Mouse (Mus musculus) MEL (cell line): Measurements from ENCODE around the gene Atp8a1. TPM values are rescaled to one million over a fixed set of nuclear protein-coding genes. Genes with fewer than 3 reads are reported as not detected.

ENCODE experiments used
- DNase-seq: peaks from one replicate; pipeline ENCODE4 v3.0.0; 2011; ENCODE audit warnings: low read depth, low spot score
- H3K27ac ChIP-seq: 2 replicates; pipeline ENCODE4 v1.5.1; 2012; ENCODE audit warnings: low read depth, mild to moderate bottlenecking, control low read depth, low read length, moderate library complexity; ENCODE audit not compliant: control insufficient read depth
- H3K27me3 ChIP-seq, 2 experiments: fragments of 150-350 bp in 1 of 2; sonication (generic) in 1 of 2; 2 replicates each; pipeline ENCODE4 v1.6.1; 2012; ENCODE audit warnings: low read length in 2 of 2, mild to moderate bottlenecking in 2 of 2, improper control_type of control experiment in 1 of 2, moderate library complexity in 1 of 2; ENCODE audit not compliant: insufficient read depth in 2 of 2, control insufficient read depth in 1 of 2
- H3K36me3 ChIP-seq, 2 experiments: 2 replicates each; pipeline ENCODE4 v1.6.1; 2012 to 2014; ENCODE audit warnings: low read length in 2 of 2, improper control_type of control experiment in 1 of 2, inconsistent platforms in 1 of 2, mild to moderate bottlenecking in 1 of 2; ENCODE audit not compliant: insufficient read depth in 2 of 2, control insufficient read depth in 1 of 2
- H3K4me1 ChIP-seq, 2 experiments: fragments of 150-350 bp in 1 of 2; sonication (generic) in 1 of 2; 2 replicates each; pipeline ENCODE4 v1.6.1; 2012; ENCODE audit warnings: low read length in 2 of 2, improper control_type of control experiment in 1 of 2, mild to moderate bottlenecking in 1 of 2; ENCODE audit not compliant: insufficient read depth in 2 of 2, control insufficient read depth in 1 of 2
- H3K4me3 ChIP-seq, 2 experiments: fragments of 150-350 bp in 1 of 2; sonication (generic) in 1 of 2; 2 replicates each; pipeline ENCODE4 v1.5.1; 2012; ENCODE audit warnings: low read depth in 2 of 2, low read length in 2 of 2, mild to moderate bottlenecking in 2 of 2, moderate library complexity in 2 of 2, control low read depth in 1 of 2, improper control_type of control experiment in 1 of 2; ENCODE audit not compliant: control insufficient read depth in 1 of 2, insufficient read depth in 1 of 2
- H3K79me2 ChIP-seq: 2 replicates; pipeline ENCODE4 v1.6.1; 2012; ENCODE audit warnings: mild to moderate bottlenecking, low read length, moderate library complexity; ENCODE audit not compliant: control insufficient read depth, poor library complexity, insufficient read depth
- H3K9ac ChIP-seq: 2 replicates; pipeline ENCODE4 v1.6.1; 2012; ENCODE audit warnings: low read depth, mild to moderate bottlenecking, control low read depth, low read length, moderate library complexity; ENCODE audit not compliant: control insufficient read depth, poor library complexity, severe bottlenecking
- H3K9me3 ChIP-seq: fragments of 150-350 bp; sonication (generic); replicated peaks from 2 replicates; pipeline ENCODE4 v1.6.1; 2012; ENCODE audit warnings: mild to moderate bottlenecking, low read length, improper control_type of control experiment, moderate library complexity; ENCODE audit not compliant: insufficient read depth
- BHLHE40 ChIP-seq: IDR thresholded peaks from 2 replicates; pipeline ENCODE4 v1.6.1; 2012; ENCODE audit warnings: low read depth, mild to moderate bottlenecking, inconsistent platforms, low read length, improper control_type of control experiment, borderline replicate concordance
- CHD1 ChIP-seq: IDR thresholded peaks from 2 replicates; pipeline ENCODE4 v1.6.1; 2012; ENCODE audit warnings: low read depth, mild to moderate bottlenecking, inconsistent platforms, low read length, improper control_type of control experiment
- CTCF ChIP-seq, 3 experiments: IDR thresholded peaks in 2 of 3; conservative IDR thresholded peaks in 1 of 3; 2 replicates each; pipeline ENCODE4 v1.5.1; 2011 to 2012; ENCODE audit warnings: low read length in 3 of 3, low read depth in 2 of 3, mild to moderate bottlenecking in 2 of 3, improper control_type of control experiment in 1 of 3, inconsistent platforms in 1 of 3, mixed read lengths in 1 of 3, moderate library complexity in 1 of 3; ENCODE audit not compliant: control insufficient read depth in 1 of 3, insufficient read depth in 1 of 3, poor library complexity in 1 of 3, severe bottlenecking in 1 of 3
- E2F4 ChIP-seq: IDR thresholded peaks from 2 replicates; pipeline ENCODE4 v1.6.1; 2011; ENCODE audit warnings: low read depth, low read length, improper control_type of control experiment, borderline replicate concordance
- ELF1 ChIP-seq: IDR thresholded peaks from 2 replicates; pipeline ENCODE4 v1.6.1; 2014; ENCODE audit warnings: low read depth, mild to moderate bottlenecking, inconsistent platforms, low read length, improper control_type of control experiment, moderate library complexity
- ETS1 ChIP-seq: IDR thresholded peaks from 2 replicates; pipeline ENCODE4 v1.6.1; 2012; ENCODE audit warnings: low read depth, mild to moderate bottlenecking, inconsistent platforms, low read length, improper control_type of control experiment, moderate library complexity
- JUND ChIP-seq: IDR thresholded peaks from 2 replicates; pipeline ENCODE4 v1.6.1; 2011; ENCODE audit warnings: low read depth, mild to moderate bottlenecking, improper control_type of control experiment, low read length
- KAT2A ChIP-seq: conservative IDR thresholded peaks from 2 replicates; pipeline ENCODE4 v1.6.1; 2012; ENCODE audit warnings: low read depth, low read length, improper control_type of control experiment, inconsistent platforms
- MAFK ChIP-seq: IDR thresholded peaks from 2 replicates; pipeline ENCODE4 v1.6.1; 2011; ENCODE audit warnings: low read depth, mild to moderate bottlenecking, low read length, improper control_type of control experiment, borderline replicate concordance
- MYB ChIP-seq: IDR thresholded peaks from 2 replicates; pipeline ENCODE4 v1.6.1; 2011; ENCODE audit warnings: mild to moderate bottlenecking, low read depth, low read length, improper control_type of control experiment
- MYC ChIP-seq: IDR thresholded peaks from 2 replicates; pipeline ENCODE4 v1.6.1; 2011; ENCODE audit warnings: low read depth, mild to moderate bottlenecking, low read length, improper control_type of control experiment, moderate library complexity
- NELFE ChIP-seq: IDR thresholded peaks from 2 replicates; pipeline ENCODE4 v1.6.1; 2011; ENCODE audit warnings: low read depth, low read length, improper control_type of control experiment
- NRF1 ChIP-seq: IDR thresholded peaks from 2 replicates; pipeline ENCODE4 v1.6.1; 2014; ENCODE audit warnings: low read depth, mild to moderate bottlenecking, inconsistent platforms, low read length, improper control_type of control experiment, moderate library complexity; ENCODE audit not compliant: poor library complexity, insufficient read depth, severe bottlenecking
- POLR2AphosphoS2 ChIP-seq: IDR thresholded peaks from 2 replicates; pipeline ENCODE4 v1.6.1; 2011; ENCODE audit warnings: low read length, improper control_type of control experiment
- POLR2AphosphoS5 ChIP-seq: IDR thresholded peaks from 2 replicates; pipeline ENCODE4 v1.6.1; 2012; ENCODE audit warnings: low read depth, borderline replicate concordance, mild to moderate bottlenecking, inconsistent platforms, low read length, moderate library complexity, mixed read lengths
- RAD21 ChIP-seq: IDR thresholded peaks from 2 replicates; pipeline ENCODE4 v1.6.1; 2011; ENCODE audit warnings: mild to moderate bottlenecking, low read depth, low read length, improper control_type of control experiment
- SIN3A ChIP-seq: IDR thresholded peaks from 2 replicates; pipeline ENCODE4 v1.6.1; 2012; ENCODE audit warnings: low read length, improper control_type of control experiment, inconsistent platforms
- SMC3 ChIP-seq: IDR thresholded peaks from 2 replicates; pipeline ENCODE4 v1.6.1; 2011; ENCODE audit warnings: low read depth, low read length, improper control_type of control experiment
- TBP ChIP-seq: IDR thresholded peaks from 2 replicates; pipeline ENCODE4 v1.8.0; 2011; ENCODE audit warnings: low read depth, low read length, improper control_type of control experiment
- USF1 ChIP-seq: IDR thresholded peaks from 2 replicates; pipeline ENCODE4 v1.6.1; 2014; ENCODE audit warnings: low read depth, mild to moderate bottlenecking, inconsistent platforms, low read length, improper control_type of control experiment, moderate library complexity
- ZMIZ1 ChIP-seq: IDR thresholded peaks from 2 replicates; pipeline ENCODE4 v1.6.1; 2012; ENCODE audit warnings: low read depth, mild to moderate bottlenecking, inconsistent platforms, low read length, improper control_type of control experiment, moderate library complexity
- ZNF384 ChIP-seq: IDR thresholded peaks from 2 replicates; pipeline ENCODE4 v1.6.1; 2012; ENCODE audit warnings: low read depth, mild to moderate bottlenecking, inconsistent platforms, low read length, improper control_type of control experiment
- polyA plus RNA-seq, 2 experiments: library from polyadenylated mRNA; stranded (reverse) in 1 of 2; unstranded in 1 of 2; fragments of >175 nt in 1 of 2; fragments of >200 nt in 1 of 2; gene quantifications; 2 replicates each; pipeline versions ENCODE4 v1.2.1 to v1.2.4; 2012; ENCODE audit warnings: low replicate concordance in 2 of 2, low read depth in 1 of 2; ENCODE audit not compliant: insufficient read length in 2 of 2, insufficient read depth in 1 of 2, missing spikeins in 1 of 2
- total RNA-seq: library from RNA; depleted of rRNA; stranded (reverse); fragments of 300-350 nt; gene quantifications from 2 replicates; pipeline ENCODE4 v1.2.3, GENCODE M21; 2012

The Atp8a1 gene
- total and polyA plus RNA-seq, 3 experiments: 18.2 to 22.1 TPM; not detected in 1

DNA sequence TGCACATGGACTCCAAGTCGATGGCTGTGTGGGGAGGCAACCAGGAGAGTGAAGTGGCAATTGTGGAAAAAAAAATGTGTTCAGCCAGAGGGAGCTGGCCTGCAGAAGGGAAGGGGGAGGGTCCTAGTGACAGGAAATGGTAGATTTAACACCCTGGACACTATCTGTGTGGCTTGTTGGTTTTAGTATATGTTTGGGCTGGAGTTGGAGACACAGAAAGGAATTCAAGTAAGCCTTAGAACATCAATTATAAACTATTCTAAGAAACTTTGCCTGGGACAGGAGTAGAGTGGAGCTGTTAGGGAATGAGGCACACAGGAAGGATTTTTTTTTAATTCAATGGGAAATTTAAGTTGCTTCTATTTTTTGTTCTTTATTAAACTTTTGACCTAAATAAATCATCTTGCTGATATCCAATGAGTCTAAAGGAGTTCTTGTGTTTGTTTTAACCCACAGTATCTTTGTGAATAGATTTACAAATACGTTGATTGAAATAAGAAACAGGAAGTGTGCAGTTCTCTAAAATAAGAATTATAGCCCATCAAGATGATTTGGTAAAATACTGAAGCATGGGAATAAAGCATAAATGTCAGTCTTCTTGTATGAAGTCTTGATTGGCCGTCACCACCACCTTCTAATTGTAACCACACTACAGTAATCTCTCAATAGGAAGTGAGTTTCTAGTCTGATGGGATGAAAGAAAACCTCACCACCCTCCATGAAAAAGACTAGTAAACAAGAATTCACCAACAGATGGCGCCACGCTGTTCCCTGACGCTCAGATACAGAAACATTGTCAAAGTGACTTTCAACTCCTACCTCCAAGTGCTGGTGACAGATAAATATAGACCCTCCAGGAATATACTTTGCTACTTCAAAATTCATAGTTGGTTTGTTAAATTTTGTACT is 267.3 kb downstream of the Atp8a1 start:
- Histone ChIP-seq H3K36me3 (no peaks in the 10 kb centered on the region), H3K4me3 (no peak overlapping the region), H3K4me1 (no peaks in the 10 kb centered on the region), H3K79me2 (no peaks in the 10 kb centered on the region), H3K27ac (no peak overlapping the region), H3K9ac (no peak overlapping the region), H3K27me3 (no peaks in the 10 kb centered on the region), H3K9me3 (no peaks in the 10 kb centered on the region)
- peak; percentile 32 for DNase-seq
- TF ChIP-seq CHD1: no peak
- peak in 2 of 3 experiments; percentile 30 to 47; a peak in 4 of 6 replicates for TF ChIP-seq CTCF (IDR thresholded peaks at IDR 0.05 in 2 of 3, conservative IDR thresholded peaks at IDR 0.05 in 1 of 3; ENCODE audit: control insufficient read depth in 1 of 3, insufficient read depth in 1 of 3, low read depth in 2 of 3, low read length in 3 of 3, poor library complexity in 1 of 3, severe bottlenecking in 1 of 3)
- TF ChIP-seq SMC3: peak; percentile 51
- no peak for TF ChIP-seq JUND
- no peak for TF ChIP-seq TBP
- peak; percentile 24; the same call in 1 of the 2 replicates for TF ChIP-seq RAD21

- DNase-seq: no peak
- no peak overlapping the region for H3K27ac ChIP-seq
Observed at GRCm38 (mm10) chr5:67575705-67576104, 271.5 kb downstream of the Atp8a1 start.

DNA sequence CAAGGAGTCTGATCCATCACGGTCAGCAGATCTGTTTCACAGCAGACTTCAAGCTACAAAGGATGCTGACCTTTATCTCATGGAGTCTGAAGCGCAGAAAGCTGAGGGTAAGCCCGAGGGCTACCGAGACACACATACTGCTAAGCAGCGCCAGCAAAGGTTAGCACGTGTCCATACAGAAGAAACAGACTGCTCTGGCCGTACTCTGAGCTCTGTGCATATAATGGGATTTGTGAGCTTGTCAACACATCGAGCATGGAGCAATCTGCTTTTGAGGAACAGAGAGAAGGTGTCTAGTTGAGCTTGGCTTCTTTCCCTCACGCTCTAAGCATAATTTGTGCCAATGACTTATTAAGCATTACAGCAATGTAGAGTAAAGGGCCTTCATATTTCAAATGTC is 273.2 kb downstream of the Atp8a1 start:
- Histone ChIP-seq H3K9ac (no peak overlapping the region), H3K27me3 (no peaks in the 10 kb centered on the region), H3K27ac (no peak overlapping the region), H3K36me3 (no peaks in the 10 kb centered on the region), H3K4me3 (no peak overlapping the region), H3K9me3 (no peaks in the 10 kb centered on the region), H3K4me1 (no peaks in the 10 kb centered on the region), H3K79me2 (no peaks in the 10 kb centered on the region)
- TF ChIP-seq POLR2AphosphoS2: no peak
- no peak for TF ChIP-seq SMC3
- no peak for TF ChIP-seq USF1
- TF ChIP-seq ZNF384: no peak
- TF ChIP-seq E2F4: no peak
- TF ChIP-seq NELFE: no peak
- TF ChIP-seq ELF1: no peak
- TF ChIP-seq KAT2A: no peak
- no peak for TF ChIP-seq NRF1
- TF ChIP-seq ETS1: no peak
- TF ChIP-seq ZMIZ1: no peak
- TF ChIP-seq MYB: no peak
- TF ChIP-seq BHLHE40: no peak
- DNase-seq: no peak

More at GRCm38 (mm10) chr5:67575705-67576104, 271.5 kb downstream of the Atp8a1 start:
- H3K79me2 ChIP-seq: no peaks in the 10 kb centered on the region
- H3K36me3 ChIP-seq: no peaks in the 10 kb centered on the region
- no peaks in the 10 kb centered on the region for H3K4me1 ChIP-seq
- no peak overlapping the region for H3K9ac ChIP-seq
- no peak overlapping the region for H3K4me3 ChIP-seq
- H3K9me3 ChIP-seq: no peaks in the 10 kb centered on the region
- H3K27me3 ChIP-seq: no peaks in the 10 kb centered on the region
- TF ChIP-seq MAFK (no peak), MYC (no peak), POLR2AphosphoS5 (no peak), SIN3A (no peak)
